Mouse (Mus musculus): ENCODE measurements around the gene Gm9970. TPM values are rescaled to one million over a fixed set of nuclear protein-coding genes. Genes with fewer than 3 reads are reported as not detected.

Gene Gm9970
- total RNA-seq, 2 experiments from 2014 or later, result not detected

GRCm38 (mm10) chr5:31196207-31196606 is 44.8 kb downstream of the Gm9970 start:
- no peak for DNase-seq (ENCODE audit: low spot score in 2 of 2)

GRCm38 (mm10) chr5:31195671-31196070 is 45.4 kb downstream of the Gm9970 start:
- no peak for DNase-seq (ENCODE audit: low spot score in 2 of 2)

GRCm38 (mm10) chr5:31194486-31195485 is 46.2 kb downstream of the Gm9970 start:
- DNase-seq (ENCODE audit: low spot score in 2 of 2), result no peak

- DNase-seq (ENCODE audit: low spot score in 2 of 2), result no peak
Measured at GRCm38 (mm10) chr5:31193631-31194281, 47.3 kb downstream of the Gm9970 start.

- peak; percentile 100 for DNase-seq (ENCODE audit: low spot score in 2 of 2)
Measured at GRCm38 (mm10) chr5:31192939-31193630, 47.9 kb downstream of the Gm9970 start, which contains the start of the genes Snx17 and Eif2b4. Gene Snx17 (plus strand): TSS chr5:31193227. Gene Eif2b4 (minus strand): TSS chr5:31193430.

GRCm38 (mm10) chr5:31192045-31192938 is 48.7 kb downstream of the Gm9970 start:
- DNase-seq (ENCODE audit: low spot score in 2 of 2), result no peak

Other genes starting within 250 kb of the Gm9970 start
- 10 to 100 TPM; 70.6 to 73.8 TPM for gene Atraid, start 192.9 kb downstream of the Gm9970 start, total RNA-seq (2021)
- gene Slc5a6, start 192.3 kb downstream of the Gm9970 start, total RNA-seq (2021), result 10 to 100 TPM; 19.3 to 20.9 TPM
- 10 to 100 TPM; 19.2 to 24.4 TPM for gene Cad, start 186.5 kb downstream of the Gm9970 start, total RNA-seq (2021)
- gene Dnajc5g, start 134.9 kb downstream of the Gm9970 start, total RNA-seq (2021), result not detected
- gene Slc30a3, start 133.0 kb downstream of the Gm9970 start, total RNA-seq (2021), result 100 to 1,000 TPM; 145 to 165 TPM
- gene Trim54, start 124.5 kb downstream of the Gm9970 start, total RNA-seq (2021), result 1 to 10 TPM; 1.7 to 1.9 TPM
- 1 to 10 TPM; 1.4 to 2.8 TPM for gene Ucn, start 102.4 kb downstream of the Gm9970 start, total RNA-seq (2021)
- gene Mpv17, start 87.0 kb downstream of the Gm9970 start, total RNA-seq (2021), result 10 to 100 TPM; 46.9 to 51.8 TPM
- gene Gm29609, start 61.3 kb downstream of the Gm9970 start, total RNA-seq (2021), result 1 to 10 TPM; 3.0 to 4.4 TPM
- 10 to 100 TPM; 50.5 to 53.6 TPM for gene Gtf3c2, start 61.1 kb downstream of the Gm9970 start, total RNA-seq (2021)
- gene Snx17, start 48.0 kb downstream of the Gm9970 start, total RNA-seq (2021), result 10 to 100 TPM; 77.5 to 80.3 TPM
- gene Eif2b4, start 47.8 kb downstream of the Gm9970 start, total RNA-seq (2021), result 10 to 100 TPM; 35.4 to 40.1 TPM
- 10 to 100 TPM; 24.2 to 28.7 TPM for gene Zfp513, start 38.9 kb downstream of the Gm9970 start, total RNA-seq (2021)
- 10 to 100 TPM; 70.7 to 76.2 TPM for gene Ppm1g, start 20.5 kb downstream of the Gm9970 start, total RNA-seq (2021)
- gene Nrbp1, start 368 bp downstream of the Gm9970 start, total RNA-seq (2021), result 10 to 100 TPM; 86.2 to 87.1 TPM
- gene Krtcap3, start 10.5 kb upstream of the Gm9970 start, total RNA-seq (2021), result 1 to 10 TPM; 1.9 to 2.4 TPM
- 100 to 1,000 TPM in 1 of 2 experiments, 10 to 100 TPM in 1; 95.7 to 101 TPM for gene Ift172, start 49.9 kb upstream of the Gm9970 start, total RNA-seq (2021)
- gene Fndc4, start 54.8 kb upstream of the Gm9970 start, total RNA-seq (2021), result 100 to 1,000 TPM; 159 to 160 TPM
- gene Gckr, start 56.2 kb upstream of the Gm9970 start, total RNA-seq (2021), result not detected
- 10 to 100 TPM; 48.0 to 49.0 TPM for gene Zfp512, start 211.2 kb upstream of the Gm9970 start, total RNA-seq (2021)
- gene 4930548H24Rik, start 244.5 kb upstream of the Gm9970 start, total RNA-seq (2021), result under 1 TPM in 1 of 2 experiments, not detected in 1; 0.16 TPM

All from left cerebral cortex, adult 18-20 months (tissue).